Mouse (Mus musculus) lung, postnatal 14 days (tissue): ENCODE measurements around the gene Hist2h2aa2.
A peak's percentile ranks its signal among the peaks of the same experiment; 100 is the strongest.

Source experiments
- DNase-seq: peaks from one replicate; pipeline ENCODE4 v3.0.0; 2021

Hist2h2aa2 gene

DNA sequence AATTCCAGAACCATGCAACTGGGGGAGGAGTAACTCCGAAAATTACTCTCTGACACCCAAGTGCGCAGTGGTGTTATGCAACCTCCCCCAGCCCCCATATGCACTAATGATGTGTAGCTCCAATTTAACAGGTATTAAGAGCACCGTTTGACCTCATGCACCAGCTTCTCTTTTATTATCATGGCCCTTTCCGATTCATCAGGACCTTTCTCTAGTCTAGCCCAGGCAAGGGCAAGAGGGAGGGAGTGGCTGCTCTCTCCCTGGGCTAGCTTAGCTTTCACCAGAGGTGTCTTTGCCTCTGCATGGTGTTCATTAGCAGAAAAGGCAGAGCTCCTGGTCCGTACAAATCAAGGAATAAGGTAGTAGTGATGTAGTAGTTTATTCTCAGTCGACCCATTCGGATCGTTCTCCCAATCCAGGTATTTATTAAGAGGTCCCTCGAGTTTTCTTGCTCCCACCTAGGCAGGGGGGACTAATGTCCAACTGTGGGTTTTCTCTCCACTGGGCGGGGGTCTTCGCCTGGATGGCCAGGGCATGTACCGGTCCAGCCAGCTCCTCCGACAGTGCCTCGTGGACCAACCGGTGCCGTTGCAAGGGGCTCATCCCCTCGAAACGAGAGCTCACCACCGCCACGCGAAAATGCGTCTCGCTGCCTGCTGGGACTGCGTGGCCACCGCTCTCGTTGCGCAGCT lies 43.5 kb downstream of the Hist2h2aa2 start:
- DNase-seq, result no peak

DNA sequence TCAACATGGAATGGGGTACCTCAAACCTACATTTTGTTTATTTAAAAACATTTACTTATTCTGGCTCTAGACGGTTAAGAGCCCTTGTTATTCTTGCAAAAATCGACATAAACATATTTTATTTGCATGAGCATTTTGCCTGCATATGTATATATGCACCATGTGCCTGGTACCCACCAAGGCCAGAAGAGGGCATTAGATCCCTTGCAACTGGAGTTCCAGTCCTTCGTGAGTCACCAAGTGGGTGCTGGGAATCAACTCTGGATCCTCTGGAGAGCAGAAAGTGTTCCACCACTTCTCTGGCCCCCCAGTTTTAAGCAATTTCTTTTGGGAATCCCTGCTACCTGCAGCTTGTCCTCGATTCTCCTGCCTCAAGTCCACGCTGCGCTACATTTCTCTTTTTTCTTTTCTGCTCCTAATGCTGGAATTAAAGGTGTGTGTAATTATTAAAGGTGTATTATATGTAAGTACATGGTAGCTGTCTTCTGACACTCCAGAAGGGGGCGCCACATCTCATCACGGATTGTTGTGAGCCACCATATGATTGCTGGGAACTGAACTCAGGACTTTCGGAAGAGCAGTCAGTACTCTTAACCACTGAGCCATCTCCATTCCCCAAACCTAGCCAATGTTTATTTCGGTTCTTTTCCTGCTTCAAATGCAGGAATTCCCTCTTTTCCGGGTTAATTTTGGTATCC lies 44.3 kb downstream of the Hist2h2aa2 start:
- no peak for DNase-seq

- DNase-seq, result no peak
Measured at GRCm38 (mm10) chr3:96194966-96195365, 45.1 kb downstream of the Hist2h2aa2 start.

- peak; percentile 23 for DNase-seq
Measured at GRCm38 (mm10) chr3:96192977-96193376, 47.1 kb downstream of the Hist2h2aa2 start.
